Mouse (Mus musculus): ENCODE measurements around the gene Ddx52. TPM values are rescaled to one million over a fixed set of nuclear protein-coding genes. Genes with fewer than 3 reads are reported as not detected.

Ddx52 gene
- 5.5 and 7.2 TPM in 2 replicates for polyA plus RNA-seq (2012; rRNA removed)

DNA sequence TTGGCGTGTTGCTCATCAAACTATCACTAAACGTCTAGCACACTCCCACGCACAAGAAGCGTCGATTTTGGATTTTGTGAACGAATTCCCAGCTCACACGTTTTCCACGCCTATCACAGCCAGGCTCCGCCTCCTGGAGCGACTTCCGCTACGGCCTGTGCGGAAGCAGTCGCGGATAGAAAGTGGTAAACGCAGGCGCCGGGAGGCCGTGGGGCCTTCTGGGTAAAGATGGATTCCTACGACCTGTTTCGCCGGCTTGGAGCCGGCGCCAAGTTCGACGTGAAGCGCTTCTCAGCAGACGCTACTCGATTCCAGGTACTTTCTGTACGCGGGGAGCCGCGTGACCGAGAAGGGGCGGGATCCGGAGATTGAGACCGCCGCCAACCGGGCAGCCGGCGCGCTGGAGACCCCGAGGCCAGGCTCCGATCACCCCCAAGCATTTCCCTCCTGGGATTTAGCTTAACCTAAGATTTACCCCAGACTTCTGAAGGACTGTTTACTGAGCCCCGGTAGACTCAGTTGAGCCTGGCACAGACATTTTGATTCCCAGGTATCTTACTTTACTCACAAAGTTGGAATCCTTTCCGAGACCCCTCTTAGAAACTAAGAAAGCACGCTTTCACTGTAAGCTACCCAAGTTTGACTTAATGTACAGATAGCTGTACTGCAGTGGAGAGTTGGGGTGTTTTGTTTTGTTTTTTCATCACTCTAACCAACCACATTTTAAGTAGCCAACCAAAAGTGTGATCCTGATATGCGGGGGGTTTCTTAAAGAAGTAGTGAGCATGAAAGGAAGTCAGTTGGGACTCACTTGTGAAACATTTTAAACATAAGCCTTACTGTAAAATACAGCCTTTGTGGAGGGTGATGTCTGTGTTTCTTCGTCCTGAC lies at the start of gene Ddx52:
Gene Ddx52 (plus strand): TSS at position 113 of the 891 bp plus-strand sequence.
- under 1% methylated on average over 49 of the region's 49 CpGs for WGBS
- H3K4me3 ChIP-seq (ENCODE audit: insufficient read depth, low read depth, low read length), result peak within 1 kb of the TSS; percentile 89
- H3K27ac ChIP-seq (ENCODE audit: insufficient read depth, low read depth, low read length), result peak within 1 kb of the TSS; percentile 58
- TF ChIP-seq CTCF (conservative IDR thresholded peaks at IDR 0.05; ENCODE audit: insufficient read depth, insufficient read length, low read depth, low read length) (no peak), POLR2A (IDR thresholded peaks at IDR 0.05; ENCODE audit: low read depth, low read length) (peak; percentile 33)
- no peaks in the 10 kb centered on the region for H3K27me3 ChIP-seq (replicated peaks; ENCODE audit: control insufficient read depth, insufficient read depth, low read length)
- H3K36me3 ChIP-seq (ENCODE audit: control insufficient read depth, insufficient read depth, low read length), result peaks cover 3% of the 10 kb centered on the region
- H3K4me1 ChIP-seq (ENCODE audit: control insufficient read depth, insufficient read depth, low read length), result peaks cover 12% of the 10 kb centered on the region
- DNase-seq, result peak; percentile 95

DNA sequence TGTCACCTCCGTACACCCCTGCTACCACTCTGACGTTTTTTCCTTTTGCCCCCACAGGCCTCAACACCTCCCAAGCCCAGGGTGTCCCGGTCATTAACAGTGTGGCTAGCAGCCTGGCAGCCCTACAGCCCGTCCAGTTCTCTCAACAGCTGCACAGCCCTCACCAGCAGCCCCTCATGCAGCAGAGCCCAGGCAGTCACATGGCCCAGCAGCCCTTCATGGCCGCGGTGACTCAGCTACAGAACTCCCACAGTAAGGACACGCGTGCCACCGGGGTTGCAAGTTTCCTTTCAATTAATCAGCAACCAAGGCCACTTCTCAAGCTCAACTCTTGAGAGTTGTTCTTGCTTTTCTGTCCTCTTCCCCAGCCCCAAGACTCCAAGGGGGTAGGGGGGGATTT lies 48.5 kb upstream of the Ddx52 start:
- Histone ChIP-seq H3K4me3 (ENCODE audit: insufficient read depth, low read depth, low read length) (no peak overlapping the region), H3K36me3 (ENCODE audit: control insufficient read depth, insufficient read depth, low read length) (peaks cover 17% of the 10 kb centered on the region), H3K27me3 (replicated peaks; ENCODE audit: control insufficient read depth, insufficient read depth, low read length) (no peaks in the 10 kb centered on the region), H3K27ac (ENCODE audit: insufficient read depth, low read depth, low read length) (peak overlapping the region; percentile 14; the same call in 1 of the 2 replicates), H3K4me1 (ENCODE audit: control insufficient read depth, insufficient read depth, low read length) (peaks cover 12% of the 10 kb centered on the region; the same call in 1 of the 2 replicates)
- 42% methylated on average over 9 of the region's 9 CpGs for WGBS
- no peak for TF ChIP-seq POLR2A (IDR thresholded peaks at IDR 0.05; ENCODE audit: low read depth, low read length)
- no peak for TF ChIP-seq CTCF (conservative IDR thresholded peaks at IDR 0.05; ENCODE audit: insufficient read depth, insufficient read length, low read depth, low read length)
- no peak for DNase-seq

DNA sequence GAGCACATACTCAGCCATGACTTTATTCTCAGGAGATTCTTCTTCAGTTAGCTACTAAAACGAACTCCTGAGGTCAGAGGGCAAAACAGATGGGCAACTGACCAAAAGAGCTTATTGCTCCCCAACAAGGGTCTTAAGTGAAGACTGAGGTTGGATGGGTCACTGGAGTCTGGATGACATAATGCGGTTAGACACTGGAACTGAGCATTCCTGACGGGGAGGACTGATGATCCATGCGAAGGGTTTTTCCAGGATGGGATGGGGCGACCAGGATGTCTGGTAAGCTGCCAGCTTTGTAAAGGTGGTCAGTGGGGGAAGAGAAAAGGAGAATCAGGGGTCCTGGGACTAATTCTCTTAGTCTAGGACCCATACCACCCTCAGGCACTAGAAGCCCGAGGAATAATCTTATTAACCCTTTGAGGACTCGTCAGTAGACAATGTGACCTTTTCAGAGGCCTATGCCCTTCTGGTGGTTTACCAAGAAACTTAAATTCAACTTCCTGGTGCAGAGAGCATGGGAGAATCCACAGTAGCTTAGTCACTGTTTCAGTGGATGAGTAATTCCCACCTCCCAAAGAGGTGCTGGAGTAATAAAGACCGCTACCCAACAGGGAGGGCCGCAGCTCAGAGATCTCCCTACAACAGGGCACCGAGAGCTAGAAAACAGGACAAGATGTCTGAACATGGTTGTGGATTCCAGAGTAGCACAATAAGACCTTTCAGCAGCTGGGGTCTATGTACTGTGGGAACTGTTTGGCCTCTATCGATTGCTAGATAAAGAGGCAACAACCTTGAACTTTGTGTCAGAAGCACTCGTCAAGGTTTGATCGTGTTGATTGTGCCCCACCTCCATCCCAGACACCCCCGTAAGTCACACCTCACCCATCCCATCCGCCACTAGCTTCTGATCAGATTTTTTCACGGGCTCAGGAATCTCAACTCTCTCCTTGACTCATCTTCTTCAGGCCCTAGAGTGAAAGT lies 45.1 kb upstream of the Ddx52 start:
- H3K27ac ChIP-seq (ENCODE audit: insufficient read depth, low read depth, low read length), result no peak overlapping the region
- peaks cover 3% of the 10 kb centered on the region; the same call in 1 of the 2 replicates for H3K4me1 ChIP-seq (ENCODE audit: control insufficient read depth, insufficient read depth, low read length)
- WGBS, result 59% methylated on average over 16 of the region's 16 CpGs
- H3K4me3 ChIP-seq (ENCODE audit: insufficient read depth, low read depth, low read length), result no peak overlapping the region
- DNase-seq, result no peak
- TF ChIP-seq POLR2A (IDR thresholded peaks at IDR 0.05; ENCODE audit: low read depth, low read length) (no peak), CTCF (conservative IDR thresholded peaks at IDR 0.05; ENCODE audit: insufficient read depth, insufficient read length, low read depth, low read length) (no peak)
- H3K36me3 ChIP-seq (ENCODE audit: control insufficient read depth, insufficient read depth, low read length), result peaks cover 22% of the 10 kb centered on the region
- no peaks in the 10 kb centered on the region for H3K27me3 ChIP-seq (replicated peaks; ENCODE audit: control insufficient read depth, insufficient read depth, low read length)

DNA sequence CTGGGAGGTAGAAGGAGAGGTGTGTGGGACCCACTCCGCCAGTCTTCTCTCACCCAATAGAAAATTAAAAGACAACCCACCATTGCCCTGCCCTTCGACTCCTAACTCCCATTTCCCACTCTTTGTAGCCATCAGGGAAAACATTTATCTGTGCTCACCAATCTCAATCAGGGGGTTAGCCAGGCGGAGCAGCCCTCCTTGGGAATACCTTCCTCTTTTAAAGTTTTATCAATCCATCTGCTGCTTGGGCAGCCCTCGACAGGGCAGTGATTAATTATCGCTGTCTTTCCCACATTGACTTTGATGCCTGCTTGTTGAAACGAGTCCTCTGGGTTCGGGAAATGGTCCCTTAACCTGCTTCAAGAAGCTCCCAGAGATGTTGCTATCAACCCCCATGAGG lies 44.3 kb upstream of the Ddx52 start:
- TF ChIP-seq POLR2A (IDR thresholded peaks at IDR 0.05; ENCODE audit: low read depth, low read length) (no peak), CTCF (conservative IDR thresholded peaks at IDR 0.05; ENCODE audit: insufficient read depth, insufficient read length, low read depth, low read length) (no peak)
- Histone ChIP-seq H3K27me3 (replicated peaks; ENCODE audit: control insufficient read depth, insufficient read depth, low read length) (no peaks in the 10 kb centered on the region), H3K4me1 (ENCODE audit: control insufficient read depth, insufficient read depth, low read length) (peaks cover 3% of the 10 kb centered on the region; the same call in 1 of the 2 replicates), H3K4me3 (ENCODE audit: insufficient read depth, low read depth, low read length) (no peak overlapping the region), H3K36me3 (ENCODE audit: control insufficient read depth, insufficient read depth, low read length) (peaks cover 26% of the 10 kb centered on the region), H3K27ac (ENCODE audit: insufficient read depth, low read depth, low read length) (no peak overlapping the region)
- WGBS, result 56% methylated on average over 7 of the region's 7 CpGs
- no peak for DNase-seq

DNA sequence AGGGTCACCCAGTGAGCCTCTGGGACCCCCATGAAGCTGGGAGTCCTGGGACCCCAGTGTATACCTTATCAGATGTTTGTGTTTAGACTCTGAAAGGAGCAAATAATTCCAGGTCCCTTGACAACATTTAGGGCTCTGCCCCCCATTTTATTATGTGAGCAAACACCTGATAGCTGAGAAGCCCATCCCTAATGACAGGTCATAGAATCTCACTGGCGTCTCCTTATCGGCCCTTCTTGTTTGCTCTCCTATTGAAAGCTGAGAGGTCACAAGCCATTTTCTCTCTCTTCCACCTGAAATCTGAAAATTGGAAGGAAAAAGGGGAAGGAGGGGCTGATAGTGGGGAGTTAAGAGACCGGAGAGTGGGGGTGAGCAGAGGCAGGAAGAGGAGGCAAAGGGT lies 39.0 kb upstream of the Ddx52 start:
- peaks cover 24% of the 10 kb centered on the region for H3K36me3 ChIP-seq (ENCODE audit: control insufficient read depth, insufficient read depth, low read length)
- no peak for TF ChIP-seq CTCF (conservative IDR thresholded peaks at IDR 0.05; ENCODE audit: insufficient read depth, insufficient read length, low read depth, low read length)
- no peak for TF ChIP-seq POLR2A (IDR thresholded peaks at IDR 0.05; ENCODE audit: low read depth, low read length)
- 73% methylated on average over 3 of the region's 3 CpGs for WGBS

DNA sequence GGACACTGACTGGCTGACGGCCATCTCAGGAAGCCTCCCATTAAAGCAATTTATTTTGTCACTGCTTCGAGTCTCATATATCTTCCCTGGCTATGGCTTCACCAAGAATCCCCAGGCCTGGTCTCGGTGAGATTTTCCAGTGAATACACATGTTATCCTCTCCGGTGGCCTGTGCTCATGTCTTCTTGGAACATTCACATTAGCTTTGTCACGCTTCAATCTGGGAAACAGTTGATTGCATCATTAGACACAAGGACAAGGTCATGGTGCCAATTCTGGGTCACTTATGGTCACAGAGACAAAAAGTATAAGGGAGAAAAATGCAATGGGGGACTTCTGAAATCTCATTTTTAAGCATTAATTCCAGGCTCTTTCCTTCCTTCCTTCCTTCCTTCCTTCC lies 36.1 kb upstream of the Ddx52 start:
- H3K27me3 ChIP-seq (replicated peaks; ENCODE audit: control insufficient read depth, insufficient read depth, low read length), result no peaks in the 10 kb centered on the region
- WGBS, result 29% methylated on average over 5 of the region's 5 CpGs
- no peaks in the 10 kb centered on the region for H3K4me1 ChIP-seq (ENCODE audit: control insufficient read depth, insufficient read depth, low read length)
- H3K4me3 ChIP-seq (ENCODE audit: insufficient read depth, low read depth, low read length), result no peak overlapping the region
- TF ChIP-seq POLR2A (IDR thresholded peaks at IDR 0.05; ENCODE audit: low read depth, low read length) (no peak), CTCF (conservative IDR thresholded peaks at IDR 0.05; ENCODE audit: insufficient read depth, insufficient read length, low read depth, low read length) (no peak)
- peak; percentile 31 for DNase-seq
- no peak overlapping the region for H3K27ac ChIP-seq (ENCODE audit: insufficient read depth, low read depth, low read length)
- H3K36me3 ChIP-seq (ENCODE audit: control insufficient read depth, insufficient read depth, low read length), result peaks cover 17% of the 10 kb centered on the region

More for the DNA sequence above, 39.0 kb upstream of the Ddx52 start:
- Histone ChIP-seq H3K27me3 (replicated peaks; ENCODE audit: control insufficient read depth, insufficient read depth, low read length) (no peaks in the 10 kb centered on the region), H3K27ac (ENCODE audit: insufficient read depth, low read depth, low read length) (peak overlapping the region; percentile 1; the same call in 1 of the 2 replicates), H3K4me3 (ENCODE audit: insufficient read depth, low read depth, low read length) (no peak overlapping the region), H3K4me1 (ENCODE audit: control insufficient read depth, insufficient read depth, low read length) (no peaks in the 10 kb centered on the region; the same call in 1 of the 2 replicates)
- no peak for DNase-seq

Measured in kidney, adult 2 months (tissue).